Mouse (Mus musculus) neural tube, embryonic 14.5 days (tissue): Measurements from ENCODE around the gene Ehbp1. TPM values are rescaled to one million over a fixed set of nuclear protein-coding genes. Genes with fewer than 3 reads are reported as not detected.

Experiments used
- ATAC-seq: fragments of 200-750 bp; cut with Nextera tagmentation; 2 replicates; pipeline ENCODE4 v1.8.0; 2017; ENCODE audit warnings: low read depth, mild to moderate bottlenecking, moderate TSS enrichment, moderate library complexity
- H3K27ac ChIP-seq: fragments of 300-500 bp; sonication (generic); 2 replicates; pipeline ENCODE4 v1.5.1; 2014; ENCODE audit warnings: low read depth, mild to moderate bottlenecking, control low read depth, low read length, moderate library complexity, mixed read lengths
- H3K27me3 ChIP-seq: fragments of 300-500 bp; sonication (generic); 2 replicates; pipeline ENCODE4 v1.6.1; 2014; ENCODE audit warnings: low read length; ENCODE audit not compliant: control insufficient read depth, insufficient read depth
- H3K36me3 ChIP-seq: fragments of 300-500 bp; sonication (generic); 2 replicates; pipeline ENCODE4 v1.6.1; 2014; ENCODE audit warnings: low read length, mixed read lengths; ENCODE audit not compliant: control insufficient read depth, insufficient read depth
- H3K4me1 ChIP-seq: fragments of 300-500 bp; sonication (generic); 2 replicates; pipeline ENCODE4 v1.6.1; 2014; ENCODE audit warnings: low read length; ENCODE audit not compliant: control insufficient read depth, insufficient read depth
- H3K4me2 ChIP-seq: fragments of 300-500 bp; sonication (generic); 2 replicates; pipeline ENCODE4 v1.6.1; 2014; ENCODE audit warnings: mild to moderate bottlenecking, low read depth, low read length, control low read depth
- H3K4me3 ChIP-seq: fragments of 300-500 bp; sonication (generic); 2 replicates; pipeline ENCODE4 v1.5.1; 2014; ENCODE audit warnings: low read depth, low read length, control low read depth, mixed read lengths
- H3K9ac ChIP-seq: fragments of 300-500 bp; sonication (generic); replicated peaks from 2 replicates; pipeline ENCODE4 v1.6.1; 2014; ENCODE audit warnings: low read depth, mild to moderate bottlenecking, control low read depth, low read length, mixed read lengths
- H3K9me3 ChIP-seq: fragments of 300-500 bp; sonication (generic); 2 replicates; pipeline ENCODE4 v1.6.1; 2016; ENCODE audit warnings: low read length; ENCODE audit not compliant: control insufficient read depth
- WGBS: fragments of 180-500 bp; shearing (Covaris S2); extraction: QIAGEN DNeasy Blood & Tissue Kit; methylation state at CpG from one replicate; pipeline ENCODE4 v1.1.7; 2014; 5-methylcytosine and 5-hydroxymethylcytosine counted together
- polyA plus RNA-seq: library from polyadenylated mRNA; unstranded; fragments of >200 nt; fragmentation: Nextera tagmentation; extraction: Ambion mirVana; gene quantifications from 2 replicates; pipeline ENCODE4 v1.2.1, GENCODE M21; 2014

Ehbp1 gene
- polyA plus RNA-seq, 1 experiment from 2014 or later: 35.2 TPM

DNA sequence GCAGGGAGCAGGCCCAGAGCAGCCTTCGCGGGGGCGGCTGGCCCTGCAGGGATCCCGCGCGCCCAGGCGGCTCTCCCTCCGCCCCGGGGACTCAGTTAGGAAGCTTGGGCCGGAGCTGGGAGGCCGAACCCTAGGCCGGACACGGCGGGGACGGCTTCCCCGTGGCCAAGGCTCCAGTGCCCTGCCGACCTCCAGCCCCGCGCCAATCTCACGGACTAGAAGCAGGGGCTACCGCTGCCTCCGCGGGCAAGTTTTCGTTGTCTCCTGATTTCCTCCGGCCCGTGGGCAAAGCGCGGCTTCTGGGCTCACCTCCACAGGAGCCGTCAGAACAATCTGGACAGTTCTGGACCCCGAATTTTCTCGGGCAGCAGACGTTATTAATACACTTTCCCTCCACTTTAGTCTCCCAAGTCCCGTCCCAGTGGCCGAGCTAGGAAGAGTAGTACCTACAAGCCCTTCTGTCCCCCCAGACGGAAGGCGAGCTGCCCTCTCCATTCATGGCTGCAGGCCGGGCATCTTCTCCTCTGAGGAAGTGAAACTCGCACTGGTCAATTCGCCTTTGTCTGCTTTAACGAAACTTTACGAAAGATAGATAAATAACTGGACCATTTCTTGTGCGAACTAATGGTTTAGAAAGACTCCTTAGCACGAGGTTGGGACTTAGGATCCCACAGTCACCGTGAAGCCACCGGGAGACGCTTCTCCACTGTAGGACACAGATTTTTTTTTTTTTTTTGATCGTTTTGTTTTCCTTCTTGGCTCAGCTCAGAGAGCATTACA is 348.3 kb downstream of the Ehbp1 start:
- Histone ChIP-seq H3K36me3 (no peaks in the 10 kb centered on the region), H3K4me1 (0 out of 2 replicates have a peak, but pooled peaks cover 3% of the 10 kb centered on the region), H3K27ac (no peak overlapping the region), H3K9me3 (no peaks in the 10 kb centered on the region), H3K27me3 (peaks cover 37% of the 10 kb centered on the region), H3K4me2 (no peak overlapping the region), H3K9ac (no peak overlapping the region), H3K4me3 (no peak overlapping the region)
- ATAC-seq: no peak
- under 1% methylated on average over 47 of the region's 47 CpGs for WGBS

DNA sequence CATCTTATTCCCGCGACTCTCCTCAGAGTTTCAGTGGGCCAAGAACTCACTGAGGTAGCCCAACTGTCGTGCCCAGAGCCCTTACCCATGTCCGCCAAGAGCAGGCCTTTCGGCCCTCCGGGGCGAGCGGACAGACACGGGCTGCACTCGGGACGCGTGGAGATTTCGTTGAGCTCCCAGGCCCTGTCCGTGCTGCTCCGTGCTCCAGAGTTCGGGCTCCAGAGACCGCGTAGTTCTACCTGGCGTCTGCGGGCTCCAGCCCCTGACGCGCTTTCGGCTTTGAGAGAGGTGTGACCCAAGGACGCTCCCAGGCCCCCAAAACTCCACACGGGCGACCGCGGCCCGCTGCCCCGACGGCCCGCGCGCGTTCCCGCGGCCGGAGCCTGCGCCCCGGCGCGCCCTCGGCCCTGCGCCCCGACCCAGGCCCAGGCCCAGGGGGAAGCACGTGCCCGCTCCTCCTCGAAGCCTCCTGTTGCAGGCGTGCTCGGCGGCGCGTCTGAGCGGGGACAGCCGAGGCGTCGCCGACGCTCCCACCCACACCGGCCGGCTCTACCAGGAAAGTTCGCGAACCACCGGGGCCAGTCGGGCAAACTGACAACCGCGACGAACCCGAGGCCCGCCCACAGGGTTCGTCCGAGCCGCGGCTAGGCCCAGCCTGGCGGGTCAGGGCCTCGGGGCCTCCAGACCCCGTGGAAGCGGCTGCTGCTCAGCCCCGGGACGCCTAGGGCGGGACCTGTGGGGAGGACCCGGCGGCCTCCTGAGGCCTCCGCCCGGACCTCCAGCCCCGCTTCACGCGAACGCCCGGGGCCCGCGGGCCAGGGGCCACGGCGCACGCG is 349.1 kb downstream of the Ehbp1 start:
- Histone ChIP-seq H3K4me1 (0 out of 2 replicates have a peak, but pooled peaks cover 3% of the 10 kb centered on the region), H3K9ac (no peak overlapping the region), H3K36me3 (no peaks in the 10 kb centered on the region), H3K27ac (no peak overlapping the region), H3K27me3 (peaks cover 34% of the 10 kb centered on the region), H3K4me2 (no peak overlapping the region), H3K9me3 (no peaks in the 10 kb centered on the region), H3K4me3 (no peak overlapping the region)
- ATAC-seq: peak; percentile 39; the same call in 1 of the 2 replicates
- WGBS: 2% methylated on average over 92 of the region's 96 CpGs

DNA sequence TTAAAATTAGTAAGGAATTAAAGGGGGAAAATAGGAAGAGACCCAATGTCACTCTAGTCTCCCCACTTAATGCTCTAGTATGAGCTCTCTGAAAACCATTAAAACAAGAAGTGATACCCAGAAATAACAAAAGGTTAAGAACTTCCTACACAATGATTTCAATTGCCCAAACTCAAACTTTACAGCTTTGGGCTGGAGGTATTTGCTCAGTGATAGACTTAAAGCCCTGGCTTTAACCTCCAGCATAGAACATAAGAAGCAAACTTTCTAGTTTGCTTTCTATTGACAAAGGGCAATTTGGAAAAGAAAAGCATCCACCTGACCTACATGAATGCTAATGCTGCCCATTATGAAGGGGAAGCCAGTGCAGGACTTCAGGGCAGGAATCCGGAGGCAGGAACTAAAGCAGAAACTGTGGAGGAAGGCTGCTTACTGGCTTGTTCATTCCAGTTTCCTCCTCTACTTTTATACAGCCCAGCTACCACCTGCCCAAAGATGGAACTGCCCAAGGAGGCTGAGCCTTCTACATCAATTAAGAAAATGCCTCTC is 353.6 kb downstream of the Ehbp1 start:
- H3K27me3 ChIP-seq: peaks cover 26% of the 10 kb centered on the region
- H3K27ac ChIP-seq: no peak overlapping the region
- H3K36me3 ChIP-seq: no peaks in the 10 kb centered on the region
- H3K4me2 ChIP-seq: no peak overlapping the region
- H3K9me3 ChIP-seq: no peaks in the 10 kb centered on the region
- H3K4me1 ChIP-seq: no peaks in the 10 kb centered on the region
- 50% methylated on average over 1 of the region's 1 CpGs for WGBS
- ATAC-seq: no peak
- H3K9ac ChIP-seq: no peak overlapping the region
- H3K4me3 ChIP-seq: no peak overlapping the region

DNA sequence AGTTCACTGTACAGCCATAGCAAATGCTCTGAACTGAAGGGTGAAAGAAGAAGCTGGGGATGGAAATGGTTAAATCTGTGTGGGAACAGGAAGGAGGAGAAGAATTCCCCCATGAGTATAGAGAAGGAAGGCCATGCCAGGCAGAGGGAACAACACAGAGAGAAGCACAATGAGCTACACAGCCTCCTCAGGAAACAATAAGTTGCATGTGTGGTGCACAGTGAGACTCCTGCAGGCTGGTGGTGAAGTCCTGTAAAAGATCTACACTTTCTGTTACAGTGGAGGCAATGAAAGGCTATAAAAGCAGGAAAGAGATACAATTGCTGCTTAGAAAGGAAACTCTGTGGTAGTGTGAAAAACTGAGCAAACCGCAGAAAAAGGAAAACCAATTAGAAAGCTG is 357.0 kb downstream of the Ehbp1 start:
- Histone ChIP-seq H3K9me3 (no peaks in the 10 kb centered on the region), H3K27ac (no peak overlapping the region), H3K27me3 (peaks cover 13% of the 10 kb centered on the region), H3K4me2 (no peak overlapping the region), H3K4me1 (no peaks in the 10 kb centered on the region), H3K9ac (no peak overlapping the region), H3K36me3 (no peaks in the 10 kb centered on the region), H3K4me3 (no peak overlapping the region)
- ATAC-seq: no peak
- WGBS: 32% methylated on average over 1 of the region's 1 CpGs

DNA sequence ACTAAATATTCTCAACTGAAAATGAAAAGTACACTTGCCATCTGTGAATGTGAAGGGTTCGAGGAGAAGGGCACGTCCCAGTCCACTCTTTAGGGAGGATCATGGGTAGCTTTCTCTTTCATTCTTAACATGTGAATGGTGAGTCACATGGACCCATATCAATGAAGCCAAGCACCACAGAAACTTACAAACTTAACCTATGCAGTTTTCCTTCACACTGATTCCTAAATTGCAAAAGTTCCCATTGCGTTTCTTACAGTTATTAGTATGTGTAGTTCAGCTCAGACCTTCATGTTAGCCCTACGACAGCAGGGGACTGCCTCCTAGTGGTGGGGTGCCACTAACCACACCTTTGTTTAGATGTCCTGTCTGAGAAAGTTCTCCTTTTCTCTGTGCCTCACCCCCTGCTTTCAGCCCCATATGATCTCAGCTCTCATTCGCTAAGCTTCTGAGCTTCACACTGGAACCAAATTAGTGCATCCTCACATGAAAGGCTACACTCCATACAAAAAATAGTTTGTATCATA is 368.0 kb downstream of the Ehbp1 start:
- ATAC-seq: no peak
- Histone ChIP-seq H3K27me3 (no peaks in the 10 kb centered on the region), H3K4me1 (no peaks in the 10 kb centered on the region), H3K4me2 (no peak overlapping the region), H3K36me3 (no peaks in the 10 kb centered on the region), H3K27ac (no peak overlapping the region), H3K4me3 (no peak overlapping the region), H3K9me3 (no peaks in the 10 kb centered on the region), H3K9ac (no peak overlapping the region)
- 79% methylated on average over 5 of the region's 5 CpGs for WGBS

DNA sequence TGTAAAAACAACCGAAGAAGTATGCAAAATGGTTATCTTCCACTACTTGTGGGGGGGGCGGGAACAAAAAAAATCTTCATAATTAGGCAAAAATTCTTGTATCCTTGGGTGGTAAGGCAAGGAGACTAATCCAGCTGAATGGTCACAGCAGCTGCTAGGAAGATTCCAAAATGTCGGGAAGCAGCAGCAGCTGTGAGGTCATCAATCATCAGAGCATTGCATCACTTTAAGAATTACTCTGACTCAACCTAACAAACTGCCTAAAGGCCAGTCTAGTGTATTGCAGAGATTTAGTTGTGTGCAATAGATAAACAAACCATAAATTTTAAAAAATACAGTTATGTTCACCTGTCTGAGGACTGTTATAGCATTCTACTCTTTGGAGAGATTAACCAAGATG is 368.5 kb downstream of the Ehbp1 start:
- Histone ChIP-seq H3K4me2 (no peak overlapping the region), H3K9ac (no peak overlapping the region), H3K4me3 (no peak overlapping the region), H3K27me3 (no peaks in the 10 kb centered on the region), H3K9me3 (no peaks in the 10 kb centered on the region), H3K4me1 (no peaks in the 10 kb centered on the region), H3K27ac (no peak overlapping the region), H3K36me3 (no peaks in the 10 kb centered on the region)
- WGBS: 77% methylated on average over 3 of the region's 3 CpGs
- ATAC-seq: no peak

DNA sequence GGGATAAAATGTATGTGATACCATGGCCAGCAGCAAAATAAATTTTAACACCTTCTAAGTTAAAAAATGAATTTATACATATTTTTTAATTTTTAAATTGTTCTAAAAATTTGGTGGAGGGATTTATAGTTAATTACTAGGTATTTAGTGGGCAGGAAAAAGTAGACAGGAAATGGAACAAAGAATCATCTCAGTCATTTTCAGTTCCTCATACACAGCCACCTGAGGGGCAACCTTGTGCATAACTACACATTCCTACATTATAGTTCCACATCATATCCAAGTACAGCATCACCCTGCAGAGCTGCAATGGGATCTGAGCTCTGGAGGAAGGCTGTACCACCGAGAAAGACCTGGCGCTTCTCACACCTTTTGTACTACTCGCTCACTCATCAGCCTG is 373.2 kb downstream of the Ehbp1 start:
- 95% methylated on average over 3 of the region's 3 CpGs for WGBS
- no peak for ATAC-seq

More for the DNA sequence above, 373.2 kb downstream of the Ehbp1 start:
- Histone ChIP-seq H3K27me3 (no peaks in the 10 kb centered on the region), H3K9me3 (no peaks in the 10 kb centered on the region), H3K4me3 (no peak overlapping the region), H3K4me1 (no peaks in the 10 kb centered on the region), H3K4me2 (no peak overlapping the region), H3K9ac (no peak overlapping the region), H3K36me3 (no peaks in the 10 kb centered on the region), H3K27ac (no peak overlapping the region)
